Mouse (Mus musculus) bone marrow macrophage, adult 2 months (primary cell): Measurements from ENCODE around the gene Scn10a. TPM values are rescaled to one million over a fixed set of nuclear protein-coding genes. Genes with fewer than 3 reads are reported as not detected.

Experiments
- H3K27ac ChIP-seq: 2 replicates; pipeline ENCODE4 v1.5.1; 2012; ENCODE audit warnings: low read depth, low read length; ENCODE audit not compliant: insufficient read depth
- H3K4me1 ChIP-seq: 2 replicates; pipeline ENCODE4 v1.6.1; 2012; ENCODE audit warnings: low read length; ENCODE audit not compliant: control insufficient read depth, insufficient read depth
- H3K4me3 ChIP-seq: 2 replicates; pipeline ENCODE4 v1.5.1; 2012; ENCODE audit warnings: mild to moderate bottlenecking, low read length, moderate library complexity; ENCODE audit not compliant: insufficient read depth
- CTCF ChIP-seq: IDR thresholded peaks from 2 replicates; pipeline ENCODE4 v1.5.1; 2012; ENCODE audit warnings: low read depth, mild to moderate bottlenecking, low read length, moderate library complexity
- POLR2A ChIP-seq: IDR thresholded peaks from 2 replicates; pipeline ENCODE4 v1.6.1; 2012; ENCODE audit warnings: mild to moderate bottlenecking, low read depth, low read length, borderline replicate concordance
- polyA plus RNA-seq: library from polyadenylated mRNA; stranded (reverse); fragments of >200 nt; gene quantifications from 2 replicates; pipeline ENCODE4 v1.2.4, GENCODE M21; 2012; ENCODE audit not compliant: missing spikeins, insufficient read depth, insufficient read length

The Scn10a gene
- polyA plus RNA-seq, 1 experiment = not detected

DNA sequence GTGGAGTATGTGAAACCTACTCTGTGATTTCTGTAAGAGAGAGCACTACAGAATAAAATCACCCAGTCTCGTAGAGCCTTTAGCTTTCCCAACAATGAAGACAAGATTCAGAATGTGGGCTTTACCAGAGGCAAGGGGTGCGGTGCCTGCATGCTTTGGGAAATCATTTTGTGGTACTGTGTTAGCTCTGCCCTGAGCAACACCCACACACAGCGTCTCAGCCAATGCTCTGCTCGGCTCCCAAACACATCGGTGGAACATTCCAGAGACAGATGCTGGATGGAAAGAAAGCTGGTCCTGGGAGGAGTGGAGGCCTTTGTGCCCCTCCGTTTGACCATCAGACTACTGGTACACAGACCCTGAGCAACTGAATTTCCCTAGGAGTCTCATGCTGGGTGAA, 104.3 kb downstream of the Scn10a start:
- Histone ChIP-seq H3K4me1 (no peaks in the 10 kb centered on the region), H3K27ac (no peak overlapping the region), H3K4me3 (no peak overlapping the region)
- TF ChIP-seq CTCF (no peak), POLR2A (no peak)

DNA sequence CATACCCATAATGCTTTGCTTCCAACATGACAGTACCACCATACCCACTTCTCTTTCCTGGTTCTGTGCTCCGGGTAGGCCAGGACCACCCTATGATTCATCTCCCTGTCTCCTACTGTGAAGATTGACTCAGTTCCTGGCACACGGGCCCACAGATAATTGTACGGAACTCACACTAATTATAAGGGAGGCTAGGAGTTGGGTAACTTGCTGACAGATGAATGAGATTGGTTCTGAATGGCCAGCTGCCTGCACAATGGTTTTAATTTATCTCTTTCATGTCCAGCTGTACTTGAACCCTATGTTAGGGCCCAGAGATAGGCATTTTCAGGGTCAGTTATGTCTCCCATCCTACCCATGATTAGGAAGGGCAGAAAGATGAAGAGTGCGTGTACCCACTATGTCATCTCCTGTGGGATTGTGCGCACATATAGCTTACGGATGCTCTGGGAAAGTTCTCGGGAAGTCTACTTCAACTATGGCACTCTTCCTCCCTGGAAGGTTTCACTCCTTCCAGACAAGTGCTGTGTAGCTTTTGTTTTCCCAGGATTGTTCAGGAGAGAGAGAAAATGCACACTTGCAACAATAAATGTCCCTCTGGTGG, 108.5 kb downstream of the Scn10a start:
- no peak overlapping the region for H3K4me3 ChIP-seq
- no peak overlapping the region for H3K27ac ChIP-seq
- no peak for TF ChIP-seq POLR2A
- no peaks in the 10 kb centered on the region for H3K4me1 ChIP-seq

DNA sequence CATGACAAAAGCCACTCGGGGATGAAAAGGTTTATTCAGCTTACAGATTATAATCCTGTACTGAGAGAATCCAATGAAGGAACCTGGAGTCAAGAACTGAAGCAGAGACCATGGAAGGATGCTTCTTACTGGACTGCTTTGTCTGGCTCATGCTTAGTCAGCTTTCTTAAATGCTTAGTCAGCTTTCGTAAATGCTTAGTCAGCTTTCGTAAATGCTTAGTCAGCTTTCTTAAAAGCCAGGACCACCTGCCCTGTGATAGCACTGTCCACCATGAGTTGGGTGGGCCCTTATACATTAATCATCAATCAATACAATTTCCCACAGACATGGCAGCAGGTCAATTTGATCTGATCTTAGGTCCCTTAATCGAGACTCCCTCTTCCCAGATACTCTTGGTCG, 112.2 kb downstream of the Scn10a start:
- H3K4me3 ChIP-seq = no peak overlapping the region
- H3K4me1 ChIP-seq = no peaks in the 10 kb centered on the region
- no peak overlapping the region for H3K27ac ChIP-seq
- TF ChIP-seq POLR2A (no peak), CTCF (no peak)

DNA sequence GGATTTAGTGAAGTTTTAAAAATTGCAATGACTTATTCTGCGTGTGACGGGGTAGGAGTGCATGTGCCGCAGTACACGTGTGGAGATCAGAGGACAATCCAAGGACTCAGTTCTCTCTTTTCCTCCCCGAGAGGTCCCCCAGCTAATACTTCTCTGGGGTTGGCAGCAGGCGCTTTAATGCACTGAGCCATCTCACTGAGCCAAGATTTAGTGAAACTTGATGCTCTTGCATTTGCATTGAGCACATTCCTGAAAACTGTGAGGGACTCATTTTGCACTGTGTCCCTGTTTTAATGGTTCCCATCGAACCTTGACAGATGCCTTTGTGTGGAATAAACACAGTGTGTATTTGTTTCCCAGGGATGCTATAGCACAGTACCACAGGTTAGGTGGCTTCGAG, 114.5 kb downstream of the Scn10a start:
- H3K4me3 ChIP-seq = no peak overlapping the region
- TF ChIP-seq POLR2A = no peak
- no peak for TF ChIP-seq CTCF
- no peaks in the 10 kb centered on the region for H3K4me1 ChIP-seq
- H3K27ac ChIP-seq = no peak overlapping the region

DNA sequence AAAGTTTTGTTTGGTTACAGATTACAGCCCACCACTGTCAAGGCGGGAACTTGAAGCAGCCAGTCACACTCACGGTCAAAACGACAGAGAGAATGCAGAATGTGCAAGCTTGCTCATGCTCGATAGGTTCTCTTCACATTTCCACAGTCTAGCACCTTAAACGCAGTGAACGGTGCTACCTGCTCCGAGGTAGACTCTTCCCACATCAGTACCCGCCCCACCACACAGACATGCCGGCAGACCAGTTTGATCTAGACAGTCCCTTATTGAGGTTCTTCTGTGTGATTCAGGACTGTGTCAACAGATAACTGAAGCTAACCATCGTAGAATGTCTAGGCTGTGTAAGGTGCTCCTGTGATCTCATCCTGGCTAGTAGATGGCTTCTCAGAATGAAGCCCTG, 120.6 kb downstream of the Scn10a start:
- Histone ChIP-seq H3K4me1 (no peaks in the 10 kb centered on the region), H3K27ac (no peak overlapping the region), H3K4me3 (no peak overlapping the region)
- TF ChIP-seq CTCF (no peak), POLR2A (no peak)

DNA sequence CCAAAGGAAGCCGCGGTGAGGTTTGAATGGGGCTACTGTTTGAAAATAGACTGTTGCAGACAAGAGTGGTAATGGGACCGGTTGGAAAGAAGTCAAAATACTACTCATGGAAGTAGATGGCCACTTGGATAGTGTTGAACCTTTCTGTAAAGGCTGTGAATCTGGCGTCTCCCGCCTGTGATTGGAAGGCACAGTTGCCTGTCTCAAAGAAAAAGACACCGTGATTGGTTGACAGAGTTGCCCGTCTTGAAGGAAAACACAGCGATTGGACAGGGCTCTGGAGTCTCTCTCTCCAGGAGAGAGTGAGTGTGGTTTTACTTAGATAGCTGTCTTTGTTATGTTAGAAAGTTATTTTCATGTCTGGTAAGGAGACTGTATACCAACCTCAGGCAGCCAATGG, 121.8 kb downstream of the Scn10a start:
- no peak for TF ChIP-seq POLR2A
- no peak for TF ChIP-seq CTCF
- no peak overlapping the region for H3K27ac ChIP-seq
- no peaks in the 10 kb centered on the region for H3K4me1 ChIP-seq
- H3K4me3 ChIP-seq = no peak overlapping the region

DNA sequence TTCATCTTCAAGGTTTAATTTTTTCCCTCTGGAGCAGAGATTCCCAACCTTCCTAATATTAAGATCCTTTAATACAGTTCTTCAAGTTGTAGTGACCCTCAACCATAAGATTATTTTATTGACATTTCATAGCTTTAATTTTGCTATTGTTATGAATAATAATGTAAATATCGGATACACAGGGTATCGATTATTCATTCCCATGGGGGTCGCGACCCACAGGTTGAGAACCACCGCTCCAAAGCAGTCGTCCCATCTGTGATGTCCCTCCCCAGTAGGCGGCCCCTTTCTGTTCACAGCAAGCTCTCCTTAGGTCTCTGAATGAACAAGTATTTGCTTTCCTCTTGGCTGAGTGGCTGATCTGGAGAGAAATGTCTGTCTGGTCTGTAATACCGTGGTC, 129.5 kb downstream of the Scn10a start:
- H3K4me1 ChIP-seq = no peaks in the 10 kb centered on the region
- no peak for TF ChIP-seq POLR2A
- TF ChIP-seq CTCF = no peak

DNA sequence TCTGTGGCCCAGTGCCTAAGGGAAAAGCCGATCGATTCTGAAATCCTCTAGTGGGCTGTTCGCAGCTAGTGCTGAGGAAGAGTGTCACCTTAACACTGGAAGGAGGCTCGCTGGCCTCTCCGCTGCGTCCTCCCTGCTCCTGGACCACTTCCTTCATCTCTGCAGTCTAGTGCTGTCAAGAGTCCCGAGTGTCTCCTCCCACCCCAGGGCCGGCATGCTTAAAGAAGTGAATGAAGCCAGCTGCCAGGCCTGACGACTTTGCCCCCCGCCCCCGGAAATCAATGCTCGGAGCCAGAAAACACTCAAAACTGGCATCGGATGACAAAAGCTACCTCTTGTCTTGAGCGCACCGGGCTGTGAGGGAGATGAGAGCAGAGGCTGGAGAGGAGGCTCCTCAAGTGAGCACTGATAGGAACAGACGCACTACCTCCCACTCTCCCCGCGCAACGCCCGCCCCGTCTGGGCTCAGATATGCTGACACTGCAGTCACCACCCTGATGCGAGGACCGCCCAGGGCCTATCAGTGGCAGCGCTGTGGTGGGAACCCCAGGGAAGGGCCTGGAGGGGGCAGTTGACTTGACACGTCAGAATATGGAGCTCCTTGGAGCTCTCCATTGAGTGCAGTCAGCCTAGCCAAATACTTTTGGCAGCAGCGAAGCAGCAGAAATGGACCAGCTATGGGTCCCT, 130.2 kb downstream of the Scn10a start:
- Histone ChIP-seq H3K4me3 (no peak overlapping the region), H3K4me1 (no peaks in the 10 kb centered on the region), H3K27ac (no peak overlapping the region)
- TF ChIP-seq CTCF (no peak), POLR2A (no peak)

More for the DNA sequence above, 129.5 kb downstream of the Scn10a start:
- Histone ChIP-seq H3K4me3 (no peak overlapping the region), H3K27ac (no peak overlapping the region)

DNA sequence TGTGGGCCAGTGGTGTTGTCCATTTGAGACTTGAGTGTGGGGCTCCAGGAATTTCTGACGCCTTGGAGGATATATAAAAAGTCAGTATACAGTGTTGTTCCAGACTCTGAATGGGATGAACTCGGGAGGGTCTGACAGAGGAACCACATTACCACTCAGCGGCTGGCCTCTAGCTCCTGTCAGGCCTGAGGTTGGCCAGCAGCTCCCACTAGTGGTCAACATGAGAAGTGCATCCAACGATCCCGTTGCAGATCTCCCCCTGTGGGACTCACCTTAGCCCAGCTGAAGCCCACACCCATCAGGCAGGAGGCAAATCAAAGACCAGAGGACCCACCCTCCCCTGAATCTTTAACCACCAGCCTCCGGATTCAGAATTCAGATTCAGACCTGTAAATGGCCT, 138.5 kb downstream of the Scn10a start:
- peak; percentile 98 for TF ChIP-seq CTCF
- TF ChIP-seq POLR2A = no peak

DNA sequence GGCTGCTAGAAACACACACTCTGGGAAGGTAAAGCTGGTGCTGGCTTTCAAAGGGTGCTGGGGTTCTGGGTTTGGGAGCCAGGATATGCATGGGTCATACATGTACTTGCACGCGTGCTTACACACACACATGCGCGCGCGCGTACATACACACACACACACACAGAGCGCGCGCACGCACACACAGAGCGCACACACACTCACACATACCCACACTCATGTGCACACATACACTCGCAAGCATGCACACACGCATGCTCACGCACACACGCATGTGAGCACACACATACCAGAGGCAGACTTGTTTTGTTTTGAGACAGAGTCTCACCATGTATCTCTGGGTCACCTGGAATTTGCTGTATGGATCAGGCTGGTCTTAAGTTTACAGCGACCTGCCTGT, 138.9 kb downstream of the Scn10a start:
- no peaks in the 10 kb centered on the region for H3K4me1 ChIP-seq
- no peak overlapping the region for H3K27ac ChIP-seq
- TF ChIP-seq POLR2A (no peak), CTCF (no peak)
- no peak overlapping the region for H3K4me3 ChIP-seq

More for the DNA sequence above, 138.5 kb downstream of the Scn10a start:
- no peaks in the 10 kb centered on the region for H3K4me1 ChIP-seq
- no peak overlapping the region for H3K4me3 ChIP-seq
- no peak overlapping the region for H3K27ac ChIP-seq
